Mouse (Mus musculus) heart, postnatal 10 days (tissue): ENCODE data around the gene Vmn1r30. TPM values are rescaled to one million over a fixed set of nuclear protein-coding genes. Genes with fewer than 3 reads are reported as not detected.

ENCODE experiments used
- DNase-seq, 2 experiments: peaks; one replicate each; pipeline ENCODE4 v3.0.0; 2021
- intact Hi-C: fragments of 180-260 bp; cut with DNase I; formaldehyde crosslinking; loops from one replicate; pipeline ENCODE4 v1.15.1; 2025
- total RNA-seq, 2 experiments: library from RNA; stranded (reverse); gene quantifications; 2 replicates each; pipeline ENCODE4 v1.2.3; 2021

The Vmn1r30 gene
- not detected for total RNA-seq

DNA sequence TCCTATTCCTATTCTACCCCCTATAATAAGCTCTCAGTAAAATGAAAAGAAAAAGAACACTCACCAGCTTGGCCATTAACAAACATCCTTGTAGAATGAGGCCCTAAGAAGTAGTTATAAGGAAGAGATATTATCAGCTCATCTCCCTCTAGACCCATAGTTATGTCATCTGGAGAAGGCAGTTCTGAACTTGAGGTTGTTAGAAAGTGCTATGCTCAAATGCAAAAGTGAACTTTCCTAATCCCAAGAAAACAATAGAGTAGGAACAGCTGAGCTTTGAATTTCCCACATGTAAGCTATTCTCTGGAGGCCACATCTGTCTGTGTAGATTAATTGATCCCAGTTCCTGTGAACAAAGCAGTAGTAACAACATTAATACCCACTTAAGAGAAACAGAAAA lies at the start of gene Vmn1r30:
Gene Vmn1r30 (minus strand): TSS at position 101 of the 400 bp plus-strand sequence.
- intact Hi-C loops, result no loop called here
- DNase-seq, result no peak

DNA sequence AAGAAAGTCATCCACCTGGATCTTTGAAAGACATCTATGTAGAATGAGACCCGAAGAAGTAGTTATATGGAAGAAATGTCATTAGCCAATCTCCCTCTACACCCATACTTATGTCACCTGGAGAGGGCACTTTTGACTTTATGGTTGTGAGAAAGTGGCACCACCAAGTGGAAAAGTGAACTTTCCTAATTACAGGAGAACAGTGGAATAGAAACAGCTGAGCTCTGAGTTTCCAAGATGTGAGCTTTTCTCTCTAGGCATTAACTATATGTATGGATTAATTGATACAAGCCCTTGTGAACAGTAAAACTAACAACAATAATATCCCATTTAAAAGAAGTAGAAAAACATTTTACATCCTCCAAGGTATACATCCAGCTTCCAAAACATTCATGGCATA lies 32.0 kb upstream of the Vmn1r30 start, which contains the start of gene Vmn1r31:
Gene Vmn1r31 (minus strand): TSS at position 101 of the 400 bp plus-strand sequence.
- no peak for DNase-seq
- intact Hi-C loops, result no loop called here

Other genes starting within 250 kb of the Vmn1r30 start
- not detected for gene Vmn1r27, start 224.6 kb downstream of the Vmn1r30 start, total RNA-seq
- not detected for gene Vmn1r28, start 181.3 kb downstream of the Vmn1r30 start, total RNA-seq
- gene Vmn1r29, start 141.8 kb downstream of the Vmn1r30 start, total RNA-seq, result not detected
- not detected for gene Vmn1r31, start 31.9 kb upstream of the Vmn1r30 start, total RNA-seq
- 10 to 100 TPM; 42.7 to 50.4 TPM for gene Abcg2, start 141.1 kb upstream of the Vmn1r30 start, total RNA-seq